ENCODE assay signal across 10 mouse cellular contexts in genomic region chr13:5347503-5348469, GRCm38 (mm10).
DNase-seq lines count a peak whose midpoint lies in the region; ATAC-seq and TF ChIP-seq lines count a peak whose summit lies in the region.
"Had no signal": no experiment of that assay in that cellular context is flagged by ENCODE, and none has a peak within 500 bp of the region (broad histone marks: within the 10 kb centered on the region; RNA-seq: fewer than 3 reads in every experiment).

No protein-coding gene starts in this region.

- no peak for TF ChIP-seq CTCF in intestine, postnatal 0 days (IDR thresholded peaks at IDR 0.05; ENCODE audit: low read depth)

- ATAC-seq in intestine, postnatal 0 days, result no peak

- H3K9me3 ChIP-seq in intestine, postnatal 0 days (ENCODE audit: control insufficient read depth), result no peaks in the 10 kb centered on the region
- H3K9me3 ChIP-seq: limb, embryonic 13.5 days had no signal

- no peak overlapping the region for H3K4me2 ChIP-seq in intestine, postnatal 0 days (replicated peaks; ENCODE audit: low read depth)
- H3K4me2 ChIP-seq: limb, embryonic 13.5 days had no signal

- no peak overlapping the region for H3K27ac ChIP-seq in intestine, postnatal 0 days (ENCODE audit: low read depth, low read length)
- H3K27ac ChIP-seq: limb, embryonic 13.5 days had no signal

- intact Hi-C loops in left cerebral cortex, postnatal 14 days (cut with DNase I), result no loop called here

- no peaks in the 10 kb centered on the region for H3K36me3 ChIP-seq in intestine, postnatal 0 days (ENCODE audit: control insufficient read depth, insufficient read depth)
- H3K36me3 ChIP-seq: limb, embryonic 13.5 days had no signal

- H3K9ac ChIP-seq in intestine, postnatal 0 days (ENCODE audit: low read depth, low read length), result no peak overlapping the region
- H3K9ac ChIP-seq: limb, embryonic 13.5 days had no signal

- no peak overlapping the region for H3K4me3 ChIP-seq in intestine, postnatal 0 days (ENCODE audit: low read depth, low read length)
- H3K4me3 ChIP-seq: limb, embryonic 13.5 days had no signal

- no peaks in the 10 kb centered on the region for H3K4me1 ChIP-seq in intestine, postnatal 0 days (replicated peaks; ENCODE audit: control insufficient read depth, insufficient read depth, low read length)

- peak; percentile 14 for DNase-seq in adrenal gland, adult 2 months
- DNase-seq in adrenal gland, adult 8-10 months, result no peak
- peak; percentile 21 for DNase-seq in MN1 (ENCODE audit: low spot score)
- DNase-seq in gastrocnemius, postnatal 25 days, result peak; percentile 32
- peak; percentile 11 to 23 for DNase-seq in left cerebral cortex, postnatal 14 days (ENCODE audit: low spot score in 2 of 2)
- DNase-seq in B cell, adult 2 months, result no peak
- no peak for DNase-seq in T-cell, adult 2 months (ENCODE audit: low spot score)
- DNase-seq: cerebellum, adult 11 months had no signal

- WGBS in intestine, postnatal 0 days, result 48% methylated on average over 6 of the region's 6 CpGs

- H3K27me3 ChIP-seq in intestine, postnatal 0 days (replicated peaks; ENCODE audit: control insufficient read depth, insufficient read depth, low read length), result no peaks in the 10 kb centered on the region
- H3K27me3 ChIP-seq: limb, embryonic 13.5 days had no signal

Comparison
In these comparisons a context has a peak if more than half of its experiments do, and no peak if none do; other contexts are left out.
1. DNase-seq: peak in adrenal gland, adult 2 months (single experiment), MN1 (single experiment), gastrocnemius, postnatal 25 days (single experiment) and left cerebral cortex, postnatal 14 days (2 of 2); none in adrenal gland, adult 8-10 months (single experiment), B cell, adult 2 months (0 of 2) and T-cell, adult 2 months (single experiment).